Mouse (Mus musculus) intestine, postnatal 0 days (tissue): ENCODE measurements around the gene Pigx. TPM values are rescaled to one million over a fixed set of nuclear protein-coding genes. Genes with fewer than 3 reads are reported as not detected.

Experiments used
- ATAC-seq: fragments of 200-750 bp; cut with Nextera tagmentation; 2 replicates; pipeline ENCODE4 v1.8.0; 2017; ENCODE audit warnings: mild to moderate bottlenecking, moderate TSS enrichment, moderate library complexity
- H3K27ac ChIP-seq: fragments of 300-500 bp; sonication (generic); 2 replicates; pipeline ENCODE4 v1.5.1; 2014; ENCODE audit warnings: mild to moderate bottlenecking, low read depth, low read length, moderate library complexity
- H3K27me3 ChIP-seq: fragments of 300-500 bp; sonication (generic); replicated peaks from 2 replicates; pipeline ENCODE4 v1.6.1; 2014; ENCODE audit warnings: low read length, mixed read lengths; ENCODE audit not compliant: control insufficient read depth, insufficient read depth
- H3K36me3 ChIP-seq: fragments of 300-500 bp; sonication (generic); 2 replicates; pipeline ENCODE4 v1.6.1; 2014; ENCODE audit warnings: mild to moderate bottlenecking, moderate library complexity; ENCODE audit not compliant: control insufficient read depth, insufficient read depth
- H3K4me1 ChIP-seq: fragments of 300-500 bp; sonication (generic); replicated peaks from 2 replicates; pipeline ENCODE4 v1.6.1; 2014; ENCODE audit warnings: antibody characterized with exemption, low read length, mixed read lengths; ENCODE audit not compliant: control insufficient read depth, insufficient read depth
- H3K4me2 ChIP-seq: fragments of 300-500 bp; sonication (generic); replicated peaks from 2 replicates; pipeline ENCODE4 v1.6.1; 2014; ENCODE audit warnings: low read depth, mild to moderate bottlenecking, moderate library complexity
- H3K4me3 ChIP-seq: fragments of 300-500 bp; sonication (generic); 2 replicates; pipeline ENCODE4 v1.5.1; 2014; ENCODE audit warnings: low read depth, low read length
- H3K9ac ChIP-seq: fragments of 300-500 bp; sonication (generic); 2 replicates; pipeline ENCODE4 v1.6.1; 2014; ENCODE audit warnings: mild to moderate bottlenecking, low read depth, low read length
- H3K9me3 ChIP-seq: fragments of 300-500 bp; sonication (generic); 2 replicates; pipeline ENCODE4 v1.6.1; 2016; ENCODE audit warnings: mixed run types; ENCODE audit not compliant: control insufficient read depth
- CTCF ChIP-seq: sonication (generic); IDR thresholded peaks from 2 replicates; pipeline ENCODE4 v1.5.1; 2016; ENCODE audit warnings: low read depth, mild to moderate bottlenecking, control low read depth, antibody characterized with exemption, moderate library complexity
- WGBS: fragments of 180-500 bp; shearing (Covaris S2); extraction: QIAGEN DNeasy Blood & Tissue Kit; methylation state at CpG from one replicate; pipeline ENCODE4 v1.1.7; 2014; 5-methylcytosine and 5-hydroxymethylcytosine counted together
- polyA plus RNA-seq: library from polyadenylated mRNA; unstranded; fragments of >200 nt; fragmentation: Nextera tagmentation; extraction: Ambion mirVana; gene quantifications from 2 replicates; pipeline ENCODE4 v1.2.1, GENCODE M21; 2015

The Pigx gene
- polyA plus RNA-seq, 1 experiment from 2014 or later = 68.1 TPM

DNA sequence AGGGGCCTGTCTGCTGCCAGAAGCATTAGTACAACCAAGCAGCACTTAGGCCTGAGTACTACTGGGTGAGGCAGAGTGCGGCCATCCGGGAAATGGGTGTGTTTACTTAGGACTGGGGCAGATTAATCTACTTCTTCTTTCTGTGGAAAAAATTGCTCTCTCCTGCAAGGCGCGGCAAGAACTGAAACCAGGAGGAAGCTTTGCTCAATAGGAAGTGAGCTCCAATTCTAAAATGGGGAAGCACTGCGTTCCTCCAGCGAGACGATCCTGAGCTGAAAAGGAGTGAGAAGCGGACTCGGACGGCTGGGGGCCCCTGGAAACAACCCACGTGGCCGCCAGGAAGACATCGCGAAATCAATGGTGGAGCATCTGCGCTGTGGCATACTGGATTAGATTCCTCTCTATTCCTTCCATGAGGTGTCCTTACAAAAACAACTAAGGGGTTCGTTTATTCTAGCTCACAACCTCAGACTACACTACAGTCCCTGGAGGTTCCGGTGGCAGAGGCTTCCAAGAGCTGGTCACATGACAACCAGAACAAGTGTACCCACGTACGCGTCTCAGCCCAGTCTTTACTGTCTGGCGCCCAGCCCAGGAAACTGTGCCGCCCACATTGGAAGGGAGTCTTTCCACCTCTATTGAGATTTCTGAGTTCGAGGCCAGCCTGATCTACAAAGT is 14.1 kb upstream of the Pigx start:
- Histone ChIP-seq H3K27ac (no peak overlapping the region), H3K4me2 (0 out of 2 replicates have a peak overlapping the region, but pooled peaks have one; percentile 18), H3K9ac (no peak overlapping the region), H3K27me3 (no peaks in the 10 kb centered on the region), H3K36me3 (no peaks in the 10 kb centered on the region), H3K4me3 (no peak overlapping the region), H3K4me1 (no peaks in the 10 kb centered on the region), H3K9me3 (no peaks in the 10 kb centered on the region)
- 55% methylated on average over 23 of the region's 23 CpGs for WGBS
- ATAC-seq = no peak
- no peak for TF ChIP-seq CTCF

- 75% methylated on average over 15 of the region's 15 CpGs for WGBS
- ATAC-seq = no peak
Observed at GRCm38 (mm10) chr16:32110951-32111699, 11.6 kb upstream of the Pigx start.

GRCm38 (mm10) chr16:32108578-32108977 is 9.0 kb upstream of the Pigx start:
- 96% methylated on average over 2 of the region's 2 CpGs for WGBS
- no peak overlapping the region for H3K9ac ChIP-seq
- no peak overlapping the region for H3K4me2 ChIP-seq
- TF ChIP-seq CTCF = no peak
- no peak for ATAC-seq
- H3K4me1 ChIP-seq = no peaks in the 10 kb centered on the region
- peaks cover 19% of the 10 kb centered on the region; the same call in 1 of the 2 replicates for H3K36me3 ChIP-seq
- no peak overlapping the region for H3K4me3 ChIP-seq
- no peaks in the 10 kb centered on the region for H3K27me3 ChIP-seq
- no peaks in the 10 kb centered on the region for H3K9me3 ChIP-seq
- H3K27ac ChIP-seq = no peak overlapping the region

More at GRCm38 (mm10) chr16:32110951-32111699, 11.6 kb upstream of the Pigx start:
- H3K27ac ChIP-seq = no peak overlapping the region
- peak; percentile 46 for TF ChIP-seq CTCF
- peaks cover 14% of the 10 kb centered on the region; the same call in 1 of the 2 replicates for H3K36me3 ChIP-seq
- no peak overlapping the region for H3K9ac ChIP-seq
- H3K4me1 ChIP-seq = no peaks in the 10 kb centered on the region
- no peak overlapping the region for H3K4me3 ChIP-seq
- H3K9me3 ChIP-seq = no peaks in the 10 kb centered on the region
- no peaks in the 10 kb centered on the region for H3K27me3 ChIP-seq
- H3K4me2 ChIP-seq = no peak overlapping the region

GRCm38 (mm10) chr16:32108170-32108569 is 8.6 kb upstream of the Pigx start:
- no peak for ATAC-seq
- H3K4me1 ChIP-seq = no peaks in the 10 kb centered on the region
- H3K4me2 ChIP-seq = no peak overlapping the region
- H3K9ac ChIP-seq = no peak overlapping the region
- no peak overlapping the region for H3K27ac ChIP-seq
- peak; percentile 42 for TF ChIP-seq CTCF
- H3K36me3 ChIP-seq = peaks cover 19% of the 10 kb centered on the region; the same call in 1 of the 2 replicates
- no peak overlapping the region for H3K4me3 ChIP-seq
- H3K27me3 ChIP-seq = no peaks in the 10 kb centered on the region
- WGBS = 80% methylated on average over 7 of the region's 7 CpGs
- no peaks in the 10 kb centered on the region for H3K9me3 ChIP-seq

- H3K4me3 ChIP-seq = no peak overlapping the region
- 90% methylated on average over 12 of the region's 12 CpGs for WGBS
- no peaks in the 10 kb centered on the region for H3K27me3 ChIP-seq
- no peak overlapping the region for H3K4me2 ChIP-seq
- ATAC-seq = no peak
- no peak overlapping the region for H3K27ac ChIP-seq
- peaks cover 24% of the 10 kb centered on the region for H3K36me3 ChIP-seq
- no peak for TF ChIP-seq CTCF
- no peaks in the 10 kb centered on the region for H3K4me1 ChIP-seq
- no peaks in the 10 kb centered on the region for H3K9me3 ChIP-seq
- H3K9ac ChIP-seq = no peak overlapping the region
Observed at GRCm38 (mm10) chr16:32107342-32108045, 8.0 kb upstream of the Pigx start.

GRCm38 (mm10) chr16:32105698-32106097 is 6.2 kb upstream of the Pigx start:
- 94% methylated on average over 1 of the region's 1 CpGs for whole genome bisulfite sequencing
- TF ChIP-seq CTCF = peak; percentile 44
- Histone ChIP-seq H3K9ac (no peak overlapping the region), H3K4me3 (no peak overlapping the region), H3K27ac (no peak overlapping the region), H3K9me3 (no peaks in the 10 kb centered on the region), H3K4me1 (no peaks in the 10 kb centered on the region), H3K36me3 (peaks cover 30% of the 10 kb centered on the region), H3K4me2 (no peak overlapping the region), H3K27me3 (no peaks in the 10 kb centered on the region)
- ATAC-seq = no peak
